Mouse (Mus musculus): ENCODE measurements around the gene Lrmda. TPM values are rescaled to one million over a fixed set of nuclear protein-coding genes. Genes with fewer than 3 reads are reported as not detected.

Lrmda gene
- polyA plus RNA-seq, 1 experiment from 2014 or later: 0.20 TPM

DNA sequence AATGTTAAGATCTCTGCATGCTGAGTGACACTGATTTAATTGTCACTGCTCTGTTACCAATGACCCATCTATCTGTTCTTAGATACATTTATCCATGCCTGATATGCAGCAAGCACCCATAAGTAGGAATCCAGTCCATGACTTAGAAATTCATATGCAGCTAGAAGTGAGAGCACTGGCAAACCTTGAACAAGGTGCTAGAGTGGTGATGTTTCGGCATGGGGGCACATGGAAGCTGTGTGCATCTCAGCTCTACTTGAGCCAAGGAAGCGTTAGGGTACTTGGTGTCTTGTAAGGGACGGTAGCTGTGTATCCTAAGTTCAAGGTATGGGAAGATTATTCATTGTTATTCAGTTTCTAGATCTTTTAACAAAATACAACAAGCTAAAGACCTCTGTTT is 896.0 kb downstream of the Lrmda start:
- no peak overlapping the region for H3K9ac ChIP-seq (ENCODE audit: low read length)
- no peaks in the 10 kb centered on the region for H3K27me3 ChIP-seq (ENCODE audit: control insufficient read depth, insufficient read depth, low read length)
- H3K4me3 ChIP-seq (ENCODE audit: low read depth, low read length): no peak overlapping the region
- DNase-seq (ENCODE audit: low spot score): no peak
- H3K4me2 ChIP-seq (ENCODE audit: low read depth, severe bottlenecking): no peak overlapping the region
- H3K36me3 ChIP-seq (ENCODE audit: control insufficient read depth, insufficient read depth, low read length): no peaks in the 10 kb centered on the region
- 95% methylated on average over 3 of the region's 3 CpGs for WGBS
- H3K4me1 ChIP-seq (ENCODE audit: control insufficient read depth, insufficient read depth, low read length): no peaks in the 10 kb centered on the region
- no peak overlapping the region for H3K27ac ChIP-seq (replicated peaks; ENCODE audit: low read depth, low read length)
- ATAC-seq (ENCODE audit: insufficient number of reproducible peaks, low FRiP score, low TSS enrichment, low read depth): no peak
- H3K9me3 ChIP-seq (ENCODE audit: control insufficient read depth, low read length): no peaks in the 10 kb centered on the region

DNA sequence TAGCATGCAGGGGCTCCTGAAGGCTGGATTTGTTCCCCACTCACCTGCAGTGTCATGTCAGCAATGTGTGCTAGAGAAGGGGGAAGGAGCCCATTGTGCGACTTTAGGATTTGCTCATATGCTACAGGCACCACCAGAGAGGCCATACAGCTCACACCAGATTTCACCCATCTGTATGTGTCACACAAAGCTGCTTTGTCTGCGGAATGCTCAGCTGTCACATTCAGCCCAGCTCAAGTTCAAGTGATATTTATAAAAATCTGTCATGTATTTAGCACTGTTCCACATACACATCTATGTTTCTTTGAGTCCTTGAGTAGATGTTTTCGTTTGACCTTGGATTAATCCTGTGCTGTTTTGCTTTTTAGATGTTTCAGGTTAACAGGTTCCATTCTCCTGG is 899.0 kb downstream of the Lrmda start:
- H3K4me1 ChIP-seq (ENCODE audit: control insufficient read depth, insufficient read depth, low read length): 0 out of 2 replicates have a peak, but pooled peaks cover 4% of the 10 kb centered on the region
- no peak overlapping the region for H3K9ac ChIP-seq (ENCODE audit: low read length)
- ATAC-seq (ENCODE audit: insufficient number of reproducible peaks, low FRiP score, low TSS enrichment, low read depth) (no peak), DNase-seq (ENCODE audit: low spot score) (no peak)
- WGBS: 89% methylated on average over 3 of the region's 3 CpGs
- no peak overlapping the region for H3K4me3 ChIP-seq (ENCODE audit: low read depth, low read length)
- no peaks in the 10 kb centered on the region for H3K9me3 ChIP-seq (ENCODE audit: control insufficient read depth, low read length)
- H3K4me2 ChIP-seq (ENCODE audit: low read depth, severe bottlenecking): no peak overlapping the region
- H3K27ac ChIP-seq (replicated peaks; ENCODE audit: low read depth, low read length): no peak overlapping the region
- H3K27me3 ChIP-seq (ENCODE audit: control insufficient read depth, insufficient read depth, low read length): no peaks in the 10 kb centered on the region
- H3K36me3 ChIP-seq (ENCODE audit: control insufficient read depth, insufficient read depth, low read length): no peaks in the 10 kb centered on the region

- no peak overlapping the region for H3K9ac ChIP-seq (ENCODE audit: low read length)
- ATAC-seq (ENCODE audit: insufficient number of reproducible peaks, low FRiP score, low TSS enrichment, low read depth) (no peak), DNase-seq (ENCODE audit: low spot score) (no peak)
- H3K27me3 ChIP-seq (ENCODE audit: control insufficient read depth, insufficient read depth, low read length): no peaks in the 10 kb centered on the region
- WGBS: 70% methylated on average over 2 of the region's 2 CpGs
- H3K4me3 ChIP-seq (ENCODE audit: low read depth, low read length): no peak overlapping the region
- no peaks in the 10 kb centered on the region for H3K36me3 ChIP-seq (ENCODE audit: control insufficient read depth, insufficient read depth, low read length)
- no peaks in the 10 kb centered on the region for H3K9me3 ChIP-seq (ENCODE audit: control insufficient read depth, low read length)
- no peak overlapping the region for H3K27ac ChIP-seq (replicated peaks; ENCODE audit: low read depth, low read length)
- H3K4me1 ChIP-seq (ENCODE audit: control insufficient read depth, insufficient read depth, low read length): 0 out of 2 replicates have a peak, but pooled peaks cover 4% of the 10 kb centered on the region
- no peak overlapping the region for H3K4me2 ChIP-seq (ENCODE audit: low read depth, severe bottlenecking)
Measured at GRCm38 (mm10) chr14:22918931-22919330, 899.4 kb downstream of the Lrmda start.

DNA sequence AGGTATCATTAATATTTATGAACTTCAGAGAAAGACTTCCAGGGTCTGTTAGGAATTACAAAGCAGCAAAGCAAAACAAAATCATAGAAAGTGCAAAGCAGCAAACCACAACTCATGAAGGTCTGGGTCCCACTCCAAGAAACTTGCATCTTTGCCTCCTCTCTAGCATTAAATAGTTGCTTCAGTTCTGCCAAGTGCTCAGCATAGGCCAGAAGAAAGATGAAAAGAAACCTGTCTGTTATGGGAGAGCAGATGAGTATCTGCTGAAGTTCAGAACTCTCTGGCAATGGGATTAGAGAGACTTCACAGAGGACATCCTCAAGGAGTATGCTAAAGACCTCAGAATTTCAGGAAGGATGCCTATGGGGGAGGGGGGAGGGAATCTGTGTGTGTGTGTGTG is 901.6 kb downstream of the Lrmda start:
- no peak overlapping the region for H3K27ac ChIP-seq (replicated peaks; ENCODE audit: low read depth, low read length)
- no peaks in the 10 kb centered on the region for H3K27me3 ChIP-seq (ENCODE audit: control insufficient read depth, insufficient read depth, low read length)
- no peaks in the 10 kb centered on the region for H3K36me3 ChIP-seq (ENCODE audit: control insufficient read depth, insufficient read depth, low read length)
- no peak overlapping the region for H3K9ac ChIP-seq (ENCODE audit: low read length)
- ATAC-seq (ENCODE audit: insufficient number of reproducible peaks, low FRiP score, low TSS enrichment, low read depth) (no peak), DNase-seq (ENCODE audit: low spot score) (no peak)
- H3K4me1 ChIP-seq (ENCODE audit: control insufficient read depth, insufficient read depth, low read length): 0 out of 2 replicates have a peak, but pooled peaks cover 4% of the 10 kb centered on the region
- no peaks in the 10 kb centered on the region for H3K9me3 ChIP-seq (ENCODE audit: control insufficient read depth, low read length)
- no peak overlapping the region for H3K4me3 ChIP-seq (ENCODE audit: low read depth, low read length)
- no peak overlapping the region for H3K4me2 ChIP-seq (ENCODE audit: low read depth, severe bottlenecking)

DNA sequence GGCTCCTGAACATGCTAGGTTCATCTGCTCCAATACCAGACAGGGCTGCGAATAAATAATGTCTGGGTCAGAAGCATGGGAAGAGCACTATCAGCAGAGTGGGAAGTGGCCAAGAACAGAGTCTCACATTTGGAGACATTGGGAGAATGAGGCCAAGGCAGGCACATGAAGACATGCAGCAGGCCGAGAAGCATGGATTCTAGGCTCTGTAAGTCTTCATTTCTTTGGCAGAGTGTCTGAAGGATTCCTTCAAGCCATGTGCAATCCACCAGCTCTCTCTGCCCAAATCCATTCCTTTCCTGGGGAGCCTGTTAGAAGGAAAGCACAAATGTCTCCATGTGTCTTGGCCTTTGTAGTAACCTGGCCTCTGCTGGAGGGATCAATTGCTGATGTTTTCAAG is 902.3 kb downstream of the Lrmda start:
- no peak overlapping the region for H3K4me2 ChIP-seq (ENCODE audit: low read depth, severe bottlenecking)
- H3K4me3 ChIP-seq (ENCODE audit: low read depth, low read length): no peak overlapping the region
- H3K9me3 ChIP-seq (ENCODE audit: control insufficient read depth, low read length): no peaks in the 10 kb centered on the region
- WGBS: 92% methylated on average over 2 of the region's 2 CpGs
- no peaks in the 10 kb centered on the region for H3K27me3 ChIP-seq (ENCODE audit: control insufficient read depth, insufficient read depth, low read length)
- no peaks in the 10 kb centered on the region for H3K36me3 ChIP-seq (ENCODE audit: control insufficient read depth, insufficient read depth, low read length)
- H3K27ac ChIP-seq (replicated peaks; ENCODE audit: low read depth, low read length): no peak overlapping the region
- ATAC-seq (ENCODE audit: insufficient number of reproducible peaks, low FRiP score, low TSS enrichment, low read depth) (no peak), DNase-seq (ENCODE audit: low spot score) (no peak)
- H3K4me1 ChIP-seq (ENCODE audit: control insufficient read depth, insufficient read depth, low read length): 0 out of 2 replicates have a peak, but pooled peaks cover 4% of the 10 kb centered on the region
- H3K9ac ChIP-seq (ENCODE audit: low read length): no peak overlapping the region

DNA sequence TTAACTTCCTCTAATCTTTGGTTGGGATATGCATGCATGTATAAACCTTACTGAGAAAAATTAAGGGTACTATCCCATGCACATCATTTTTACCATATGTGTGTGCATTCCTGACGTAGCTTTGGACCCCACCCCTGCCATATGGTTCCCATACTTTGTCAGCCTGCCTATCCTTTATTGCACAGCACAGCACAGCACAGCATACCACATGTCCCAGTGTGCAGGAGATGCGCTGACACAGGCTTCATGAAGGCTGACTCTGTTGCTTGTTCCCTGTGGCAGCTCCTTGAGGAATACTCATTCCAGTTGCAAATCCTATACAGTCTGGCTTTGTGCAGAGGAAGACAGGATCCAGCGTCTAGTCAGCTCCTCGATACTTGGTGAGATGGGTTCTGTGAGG is 903.1 kb downstream of the Lrmda start:
- H3K27ac ChIP-seq (replicated peaks; ENCODE audit: low read depth, low read length): no peak overlapping the region
- H3K9ac ChIP-seq (ENCODE audit: low read length): no peak overlapping the region
- H3K27me3 ChIP-seq (ENCODE audit: control insufficient read depth, insufficient read depth, low read length): no peaks in the 10 kb centered on the region
- H3K4me3 ChIP-seq (ENCODE audit: low read depth, low read length): no peak overlapping the region
- no peaks in the 10 kb centered on the region for H3K36me3 ChIP-seq (ENCODE audit: control insufficient read depth, insufficient read depth, low read length)
- H3K4me1 ChIP-seq (ENCODE audit: control insufficient read depth, insufficient read depth, low read length): 0 out of 2 replicates have a peak, but pooled peaks cover 4% of the 10 kb centered on the region
- ATAC-seq (ENCODE audit: insufficient number of reproducible peaks, low FRiP score, low TSS enrichment, low read depth) (peak; percentile 75; the same call in 1 of the 2 replicates), DNase-seq (ENCODE audit: low spot score) (peak; percentile 52)
- no peaks in the 10 kb centered on the region for H3K9me3 ChIP-seq (ENCODE audit: control insufficient read depth, low read length)
- no peak overlapping the region for H3K4me2 ChIP-seq (ENCODE audit: low read depth, severe bottlenecking)
- WGBS: 71% methylated on average over 4 of the region's 4 CpGs

GRCm38 (mm10) chr14:22923251-22923650 is 903.7 kb downstream of the Lrmda start:
- H3K4me2 ChIP-seq (ENCODE audit: low read depth, severe bottlenecking): no peak overlapping the region
- H3K9me3 ChIP-seq (ENCODE audit: control insufficient read depth, low read length): no peaks in the 10 kb centered on the region
- H3K4me1 ChIP-seq (ENCODE audit: control insufficient read depth, insufficient read depth, low read length): 0 out of 2 replicates have a peak, but pooled peaks cover 4% of the 10 kb centered on the region
- ATAC-seq (ENCODE audit: insufficient number of reproducible peaks, low FRiP score, low TSS enrichment, low read depth) (no peak), DNase-seq (ENCODE audit: low spot score) (no peak)
- H3K27ac ChIP-seq (replicated peaks; ENCODE audit: low read depth, low read length): no peak overlapping the region
- H3K36me3 ChIP-seq (ENCODE audit: control insufficient read depth, insufficient read depth, low read length): no peaks in the 10 kb centered on the region
- 88% methylated on average over 1 of the region's 2 CpGs for WGBS
- no peaks in the 10 kb centered on the region for H3K27me3 ChIP-seq (ENCODE audit: control insufficient read depth, insufficient read depth, low read length)
- no peak overlapping the region for H3K4me3 ChIP-seq (ENCODE audit: low read depth, low read length)
- no peak overlapping the region for H3K9ac ChIP-seq (ENCODE audit: low read length)

- DNase-seq (ENCODE audit: low spot score) (no peak), ATAC-seq (ENCODE audit: insufficient number of reproducible peaks, low FRiP score, low TSS enrichment, low read depth) (no peak)
- Histone ChIP-seq H3K9ac (ENCODE audit: low read length) (no peak overlapping the region), H3K9me3 (ENCODE audit: control insufficient read depth, low read length) (no peaks in the 10 kb centered on the region), H3K4me1 (ENCODE audit: control insufficient read depth, insufficient read depth, low read length) (no peaks in the 10 kb centered on the region), H3K4me3 (ENCODE audit: low read depth, low read length) (no peak overlapping the region), H3K4me2 (ENCODE audit: low read depth, severe bottlenecking) (no peak overlapping the region), H3K27me3 (ENCODE audit: control insufficient read depth, insufficient read depth, low read length) (no peaks in the 10 kb centered on the region), H3K36me3 (ENCODE audit: control insufficient read depth, insufficient read depth, low read length) (no peaks in the 10 kb centered on the region), H3K27ac (replicated peaks; ENCODE audit: low read depth, low read length) (no peak overlapping the region)
- WGBS: 94% methylated on average over 2 of the region's 2 CpGs
Measured at GRCm38 (mm10) chr14:22928263-22928662, 908.8 kb downstream of the Lrmda start.

DNA sequence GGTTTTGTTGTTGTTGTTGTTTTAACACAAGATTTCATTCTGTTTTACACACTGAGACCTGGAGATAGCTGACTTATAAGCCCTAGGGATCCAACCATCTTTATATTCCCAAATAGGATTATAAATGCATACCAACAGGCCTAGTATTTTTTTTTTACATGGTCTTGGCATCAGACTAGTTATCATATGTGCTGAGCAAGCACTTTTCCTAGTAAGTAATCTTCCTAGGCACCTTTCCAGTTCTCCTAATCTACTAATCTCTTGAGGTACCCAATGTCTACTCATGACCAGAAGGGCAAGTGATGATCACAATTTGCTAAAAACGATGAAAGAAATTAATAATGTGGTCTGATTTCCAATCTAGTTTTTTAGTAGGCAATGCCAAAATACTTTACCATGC is 909.2 kb downstream of the Lrmda start:
- no peaks in the 10 kb centered on the region for H3K36me3 ChIP-seq (ENCODE audit: control insufficient read depth, insufficient read depth, low read length)
- H3K4me1 ChIP-seq (ENCODE audit: control insufficient read depth, insufficient read depth, low read length): no peaks in the 10 kb centered on the region
- no peak overlapping the region for H3K4me2 ChIP-seq (ENCODE audit: low read depth, severe bottlenecking)
- ATAC-seq (ENCODE audit: insufficient number of reproducible peaks, low FRiP score, low TSS enrichment, low read depth) (no peak), DNase-seq (ENCODE audit: low spot score) (no peak)
- H3K27me3 ChIP-seq (ENCODE audit: control insufficient read depth, insufficient read depth, low read length): no peaks in the 10 kb centered on the region
- WGBS: 83% methylated on average over 1 of the region's 1 CpGs
- no peak overlapping the region for H3K27ac ChIP-seq (replicated peaks; ENCODE audit: low read depth, low read length)
- H3K4me3 ChIP-seq (ENCODE audit: low read depth, low read length): no peak overlapping the region
- no peak overlapping the region for H3K9ac ChIP-seq (ENCODE audit: low read length)
- no peaks in the 10 kb centered on the region for H3K9me3 ChIP-seq (ENCODE audit: control insufficient read depth, low read length)
